Mouse (Mus musculus): Measurements from ENCODE around the gene Frmd4b. TPM values are rescaled to one million over a fixed set of nuclear protein-coding genes. Genes with fewer than 3 reads are reported as not detected.
"Not testable (repeated sequence)": the region's sequence is repeated elsewhere in the genome, so short reads cannot be mapped to it uniquely, and the experiment has no call there.

Frmd4b gene
- polyA plus RNA-seq, 1 experiment from 2014 or later = 13.5 TPM

DNA sequence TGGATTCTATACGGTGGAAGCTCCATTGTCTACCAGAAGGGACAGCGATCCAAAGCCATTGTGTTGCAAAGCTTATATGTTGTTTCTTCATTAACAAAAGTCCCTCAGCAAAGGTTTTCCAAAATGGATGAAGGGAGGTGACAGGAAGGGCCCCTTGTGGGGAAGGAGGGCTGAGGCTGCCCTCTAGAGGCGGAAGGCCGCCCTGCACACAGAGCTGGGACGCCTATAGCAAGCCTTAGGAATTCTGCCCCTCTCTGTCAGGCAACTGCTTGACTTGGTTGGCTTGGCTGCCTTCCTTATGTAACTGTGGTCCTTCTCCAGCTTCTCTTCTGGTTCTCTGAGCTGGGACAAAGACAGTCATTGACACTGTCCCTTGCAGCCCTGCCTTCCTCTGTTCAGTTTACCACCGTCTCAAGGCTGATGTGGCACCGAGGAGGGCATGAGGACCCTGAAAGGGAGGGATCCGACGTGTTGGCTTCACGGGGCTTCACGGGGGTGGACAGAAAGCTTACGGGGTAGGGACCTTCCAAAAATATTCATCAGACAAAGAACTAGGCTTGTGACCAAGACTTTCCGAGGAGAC lies 200.3 kb downstream of the Frmd4b start:
- ATAC-seq (replicated peaks; ENCODE audit: extremely low read depth, insufficient read depth, low FRiP score) = no peak; the same call in 1 of the 2 replicates
- Histone ChIP-seq H3K9ac (ENCODE audit: low read length) (no peak overlapping the region), H3K36me3 (ENCODE audit: control insufficient read depth, insufficient read depth) (no peaks in the 10 kb centered on the region), H3K4me2 (ENCODE audit: low read depth, low read length) (no peak overlapping the region), H3K4me1 (ENCODE audit: control insufficient read depth, insufficient read depth, low read length) (no peaks in the 10 kb centered on the region), H3K27me3 (ENCODE audit: control insufficient read depth, insufficient read depth, low read length) (no peaks in the 10 kb centered on the region; the same call in 1 of the 2 replicates), H3K4me3 (ENCODE audit: low read length) (no peak overlapping the region), H3K9me3 (replicated peaks; ENCODE audit: control insufficient read depth, low read length) (no peaks in the 10 kb centered on the region), H3K27ac (ENCODE audit: low read length) (no peak overlapping the region)
- WGBS = 62% methylated on average over 13 of the region's 13 CpGs

DNA sequence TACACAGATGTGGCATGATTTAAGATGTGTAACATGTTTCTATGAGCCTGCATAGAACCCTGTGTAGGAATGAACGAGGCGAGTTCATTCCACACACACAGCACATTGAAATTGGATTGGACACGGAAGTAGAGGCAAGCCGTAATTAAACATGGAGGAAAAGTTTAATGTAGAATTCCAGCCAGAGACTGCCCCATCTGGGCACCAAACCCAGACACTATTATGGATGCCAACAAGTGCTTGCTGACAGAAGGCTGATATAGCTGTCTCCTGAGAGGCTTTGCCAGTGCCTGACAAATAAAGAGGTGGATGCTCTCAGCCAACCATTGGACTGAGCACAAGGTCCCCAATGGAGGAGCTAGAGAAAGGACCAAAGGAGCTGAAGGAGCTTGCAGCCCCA lies 201.8 kb downstream of the Frmd4b start:
- not testable (repeated sequence) for H3K4me3 ChIP-seq (ENCODE audit: low read length); H3K36me3 ChIP-seq (ENCODE audit: control insufficient read depth, insufficient read depth); H3K4me1 ChIP-seq (ENCODE audit: control insufficient read depth, insufficient read depth, low read length); H3K4me2 ChIP-seq (ENCODE audit: low read depth, low read length); H3K27me3 ChIP-seq (ENCODE audit: control insufficient read depth, insufficient read depth, low read length); H3K27ac ChIP-seq (ENCODE audit: low read length); H3K9ac ChIP-seq (ENCODE audit: low read length); H3K9me3 ChIP-seq (replicated peaks; ENCODE audit: control insufficient read depth, low read length); ATAC-seq (replicated peaks; ENCODE audit: extremely low read depth, insufficient read depth, low FRiP score)
- 89% methylated on average over 4 of the region's 4 CpGs for WGBS

DNA sequence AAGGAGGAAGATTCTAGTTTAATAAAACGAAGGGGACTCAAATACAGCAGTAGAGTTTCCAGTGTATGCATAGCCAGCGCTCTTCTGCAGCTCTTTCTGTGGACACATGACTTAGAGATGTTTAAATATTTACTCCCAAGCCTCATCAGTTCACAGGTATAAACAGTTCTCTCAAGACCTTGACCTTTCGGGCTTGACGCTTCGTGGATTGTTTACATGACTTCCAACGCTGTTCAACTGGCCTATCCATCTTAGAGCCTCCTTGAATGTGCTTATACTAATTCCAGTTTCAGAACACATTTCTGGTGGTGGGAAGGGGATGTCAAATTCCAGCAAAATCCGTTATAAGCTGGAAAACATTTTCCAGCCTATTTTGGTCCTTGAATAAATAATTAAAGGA lies 203.9 kb downstream of the Frmd4b start:
- H3K27ac ChIP-seq (ENCODE audit: low read length) = no peak overlapping the region
- peaks cover 16% of the 10 kb centered on the region for H3K4me1 ChIP-seq (ENCODE audit: control insufficient read depth, insufficient read depth, low read length)
- no peaks in the 10 kb centered on the region for H3K36me3 ChIP-seq (ENCODE audit: control insufficient read depth, insufficient read depth)
- no peaks in the 10 kb centered on the region for H3K9me3 ChIP-seq (replicated peaks; ENCODE audit: control insufficient read depth, low read length)
- H3K4me3 ChIP-seq (ENCODE audit: low read length) = no peak overlapping the region
- H3K9ac ChIP-seq (ENCODE audit: low read length) = no peak overlapping the region
- no peak overlapping the region for H3K4me2 ChIP-seq (ENCODE audit: low read depth, low read length)
- no peak for ATAC-seq (replicated peaks; ENCODE audit: extremely low read depth, insufficient read depth, low FRiP score)
- H3K27me3 ChIP-seq (ENCODE audit: control insufficient read depth, insufficient read depth, low read length) = no peaks in the 10 kb centered on the region
- whole genome bisulfite sequencing = 65% methylated on average over 7 of the region's 7 CpGs

DNA sequence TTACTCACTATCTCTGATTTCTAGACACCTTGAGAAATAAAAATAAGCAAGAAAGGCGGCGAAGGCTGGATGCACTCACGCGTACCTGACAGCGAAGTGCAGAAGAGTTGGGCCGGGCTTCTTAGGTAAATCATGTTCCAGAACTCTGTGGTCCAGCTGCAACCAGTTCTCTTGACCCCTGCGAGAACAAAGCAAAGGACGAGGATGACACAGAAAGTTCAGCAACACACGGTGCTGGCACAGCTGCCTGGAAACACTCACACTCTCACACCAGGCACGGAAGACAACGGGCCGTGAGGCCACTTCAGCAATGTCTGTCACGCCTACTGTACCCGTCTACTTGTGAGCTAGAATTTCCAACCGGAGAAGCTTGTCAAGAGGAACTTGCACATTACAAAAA lies 204.9 kb downstream of the Frmd4b start:
- Histone ChIP-seq H3K9ac (ENCODE audit: low read length) (no peak overlapping the region), H3K9me3 (replicated peaks; ENCODE audit: control insufficient read depth, low read length) (no peaks in the 10 kb centered on the region), H3K4me3 (ENCODE audit: low read length) (no peak overlapping the region), H3K27ac (ENCODE audit: low read length) (no peak overlapping the region), H3K4me2 (ENCODE audit: low read depth, low read length) (no peak overlapping the region), H3K4me1 (ENCODE audit: control insufficient read depth, insufficient read depth, low read length) (peaks cover 16% of the 10 kb centered on the region), H3K36me3 (ENCODE audit: control insufficient read depth, insufficient read depth) (no peaks in the 10 kb centered on the region), H3K27me3 (ENCODE audit: control insufficient read depth, insufficient read depth, low read length) (0 out of 2 replicates have a peak, but pooled peaks cover 2% of the 10 kb centered on the region)
- WGBS = 79% methylated on average over 15 of the region's 15 CpGs
- no peak for ATAC-seq (replicated peaks; ENCODE audit: extremely low read depth, insufficient read depth, low FRiP score)

DNA sequence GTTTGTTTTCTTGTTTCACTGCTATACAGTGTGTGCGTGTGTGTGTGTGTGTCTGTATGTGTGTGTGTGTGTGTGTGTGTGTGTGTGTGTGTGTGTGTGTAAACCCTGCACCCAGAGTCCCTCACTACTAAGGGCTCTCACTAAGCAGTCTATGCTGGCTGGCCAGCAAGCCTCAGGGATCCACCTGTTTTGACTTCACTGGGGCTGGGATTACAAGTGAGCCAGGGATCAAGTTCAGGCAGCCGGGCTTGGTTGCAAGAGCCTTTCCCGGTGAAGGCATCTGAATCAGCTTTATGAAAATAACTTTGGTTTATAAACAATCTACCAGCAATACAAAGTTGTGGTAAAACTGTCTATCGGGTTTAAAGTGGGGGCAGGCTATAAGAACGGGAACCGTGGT lies 206.0 kb downstream of the Frmd4b start:
- H3K27ac ChIP-seq (ENCODE audit: low read length) = no peak overlapping the region
- H3K4me2 ChIP-seq (ENCODE audit: low read depth, low read length) = no peak overlapping the region
- H3K9me3 ChIP-seq (replicated peaks; ENCODE audit: control insufficient read depth, low read length) = no peaks in the 10 kb centered on the region
- no peak for ATAC-seq (replicated peaks; ENCODE audit: extremely low read depth, insufficient read depth, low FRiP score)
- 86% methylated on average over 6 of the region's 6 CpGs for WGBS
- H3K9ac ChIP-seq (ENCODE audit: low read length) = no peak overlapping the region
- 0 out of 2 replicates have a peak, but pooled peaks cover 6% of the 10 kb centered on the region for H3K27me3 ChIP-seq (ENCODE audit: control insufficient read depth, insufficient read depth, low read length)
- H3K4me3 ChIP-seq (ENCODE audit: low read length) = no peak overlapping the region
- H3K4me1 ChIP-seq (ENCODE audit: control insufficient read depth, insufficient read depth, low read length) = peaks cover 16% of the 10 kb centered on the region
- H3K36me3 ChIP-seq (ENCODE audit: control insufficient read depth, insufficient read depth) = no peaks in the 10 kb centered on the region

DNA sequence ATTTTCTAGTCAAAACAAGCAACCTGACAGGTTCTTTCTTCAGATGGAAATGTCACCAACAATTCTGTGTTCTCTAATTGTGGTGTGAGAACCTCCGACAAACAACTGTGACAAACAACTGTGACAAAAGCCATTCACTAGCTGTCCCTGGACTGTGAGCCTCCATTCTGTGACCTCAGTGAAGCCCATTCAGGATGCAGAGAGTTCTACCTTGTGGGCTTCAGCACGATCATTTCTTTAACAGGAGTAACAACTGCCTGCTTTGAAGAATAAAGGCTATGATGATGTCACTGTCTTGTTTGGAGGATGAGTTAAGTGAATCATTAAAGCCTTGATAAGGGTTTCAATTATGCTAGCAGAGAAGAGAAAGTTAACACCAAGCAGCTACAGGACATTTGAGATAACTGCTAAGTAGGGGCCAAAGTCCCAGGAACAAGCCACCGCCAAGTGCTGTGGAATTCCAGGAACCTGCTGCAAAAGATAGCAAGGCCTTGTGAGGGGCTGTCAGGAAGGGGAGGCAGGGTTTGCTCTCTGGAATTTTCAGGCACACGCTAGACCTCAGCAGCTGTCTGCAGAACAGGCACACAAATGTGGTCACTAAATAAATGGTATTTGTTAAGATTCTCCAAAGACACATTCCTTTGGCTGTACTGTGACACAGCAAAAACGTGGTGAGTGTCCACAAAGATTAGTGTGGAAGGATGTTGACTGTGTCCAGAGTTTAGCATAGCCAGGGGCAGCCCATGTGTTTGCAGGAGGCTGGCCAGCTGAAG lies 207.7 kb downstream of the Frmd4b start:
- peak; percentile 87 for ATAC-seq (replicated peaks; ENCODE audit: extremely low read depth, insufficient read depth, low FRiP score)
- Histone ChIP-seq H3K27ac (ENCODE audit: low read length) (peak overlapping the region; percentile 76), H3K27me3 (ENCODE audit: control insufficient read depth, insufficient read depth, low read length) (0 out of 2 replicates have a peak, but pooled peaks cover 6% of the 10 kb centered on the region), H3K4me1 (ENCODE audit: control insufficient read depth, insufficient read depth, low read length) (peaks cover 24% of the 10 kb centered on the region), H3K9me3 (replicated peaks; ENCODE audit: control insufficient read depth, low read length) (no peaks in the 10 kb centered on the region), H3K36me3 (ENCODE audit: control insufficient read depth, insufficient read depth) (no peaks in the 10 kb centered on the region), H3K4me3 (ENCODE audit: low read length) (no peak overlapping the region), H3K4me2 (ENCODE audit: low read depth, low read length) (peak overlapping the region; percentile 29), H3K9ac (ENCODE audit: low read length) (0 out of 2 replicates have a peak overlapping the region, but pooled peaks have one; percentile 18)
- WGBS = 12% methylated on average over 5 of the region's 5 CpGs

DNA sequence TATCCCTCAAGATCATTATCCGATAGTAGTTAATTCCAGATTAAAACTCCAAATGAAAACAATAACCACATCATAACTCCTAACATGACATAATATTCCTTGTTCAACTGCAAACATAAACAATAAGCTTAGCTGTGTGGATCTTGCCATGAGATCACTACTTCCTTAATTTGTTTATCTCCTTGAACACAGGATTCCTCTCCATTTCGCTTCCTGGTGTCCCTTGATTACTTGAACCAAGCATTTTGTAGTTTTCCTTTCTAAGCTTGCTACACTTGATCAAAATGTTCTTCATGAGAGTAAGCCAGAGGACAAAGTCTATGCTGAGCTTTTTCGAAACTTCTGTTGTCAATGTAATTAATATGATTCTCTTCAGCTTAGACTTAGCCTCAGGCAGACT lies 209.4 kb downstream of the Frmd4b start:
- ATAC-seq (replicated peaks; ENCODE audit: extremely low read depth, insufficient read depth, low FRiP score) = no peak
- H3K9ac ChIP-seq (ENCODE audit: low read length) = no peak overlapping the region
- no peak overlapping the region for H3K4me2 ChIP-seq (ENCODE audit: low read depth, low read length)
- H3K4me3 ChIP-seq (ENCODE audit: low read length) = no peak overlapping the region
- H3K27me3 ChIP-seq (ENCODE audit: control insufficient read depth, insufficient read depth, low read length) = 0 out of 2 replicates have a peak, but pooled peaks cover 6% of the 10 kb centered on the region
- H3K36me3 ChIP-seq (ENCODE audit: control insufficient read depth, insufficient read depth) = no peaks in the 10 kb centered on the region
- H3K27ac ChIP-seq (ENCODE audit: low read length) = no peak overlapping the region
- peaks cover 24% of the 10 kb centered on the region for H3K4me1 ChIP-seq (ENCODE audit: control insufficient read depth, insufficient read depth, low read length)
- WGBS = 83% methylated on average over 3 of the region's 3 CpGs
- H3K9me3 ChIP-seq (replicated peaks; ENCODE audit: control insufficient read depth, low read length) = no peaks in the 10 kb centered on the region

DNA sequence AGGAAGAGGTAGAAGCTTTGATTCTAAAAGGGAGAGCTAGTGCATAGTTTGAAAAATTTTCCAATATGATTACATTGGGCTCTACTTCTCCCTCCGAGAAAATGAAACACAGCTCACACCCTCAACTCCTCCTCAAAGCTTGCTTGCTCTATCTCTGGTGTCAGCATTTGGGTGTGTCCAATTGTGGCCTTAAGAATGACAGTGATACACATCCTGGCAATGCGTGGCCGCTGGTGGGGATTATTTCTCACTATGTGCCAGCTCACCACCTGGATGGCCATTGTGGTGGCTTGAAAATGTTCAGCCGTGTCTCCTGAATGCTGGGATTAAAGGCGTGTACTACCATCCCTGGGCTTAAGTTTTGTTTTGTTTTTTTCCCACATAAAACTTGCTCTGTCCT lies 209.9 kb downstream of the Frmd4b start:
- Histone ChIP-seq H3K27ac (ENCODE audit: low read length) (no peak overlapping the region), H3K36me3 (ENCODE audit: control insufficient read depth, insufficient read depth) (no peaks in the 10 kb centered on the region), H3K4me3 (ENCODE audit: low read length) (no peak overlapping the region), H3K9ac (ENCODE audit: low read length) (no peak overlapping the region), H3K9me3 (replicated peaks; ENCODE audit: control insufficient read depth, low read length) (no peaks in the 10 kb centered on the region), H3K27me3 (ENCODE audit: control insufficient read depth, insufficient read depth, low read length) (0 out of 2 replicates have a peak, but pooled peaks cover 6% of the 10 kb centered on the region), H3K4me1 (ENCODE audit: control insufficient read depth, insufficient read depth, low read length) (peaks cover 24% of the 10 kb centered on the region), H3K4me2 (ENCODE audit: low read depth, low read length) (no peak overlapping the region)
- WGBS = 85% methylated on average over 5 of the region's 5 CpGs
- ATAC-seq (replicated peaks; ENCODE audit: extremely low read depth, insufficient read depth, low FRiP score) = no peak

DNA sequence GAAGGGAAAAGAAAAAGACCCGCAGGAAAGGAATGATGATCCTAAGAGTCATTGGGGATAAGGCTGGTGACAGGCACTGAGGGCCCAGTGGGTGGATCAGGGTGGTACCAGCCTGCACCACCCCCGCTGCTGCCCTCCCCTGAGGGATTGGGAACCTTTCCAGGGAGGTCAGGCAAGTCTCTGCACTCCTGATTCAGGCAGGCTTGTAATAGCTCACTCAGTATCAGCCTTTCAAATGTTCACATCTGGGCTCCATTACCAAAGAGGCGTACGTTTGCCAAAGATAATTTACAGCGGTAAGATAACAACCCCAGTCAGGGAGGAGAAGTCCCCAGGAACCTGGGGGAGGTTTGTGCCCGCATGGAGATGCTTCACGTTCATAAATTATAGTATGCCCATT lies 212.0 kb downstream of the Frmd4b start:
- Histone ChIP-seq H3K4me1 (ENCODE audit: control insufficient read depth, insufficient read depth, low read length) (peaks cover 23% of the 10 kb centered on the region), H3K27ac (ENCODE audit: low read length) (peak overlapping the region; percentile 26), H3K9ac (ENCODE audit: low read length) (no peak overlapping the region)

More for the DNA sequence above, 212.0 kb downstream of the Frmd4b start:
- ATAC-seq (replicated peaks; ENCODE audit: extremely low read depth, insufficient read depth, low FRiP score) = peak; percentile 61
- Histone ChIP-seq H3K27me3 (ENCODE audit: control insufficient read depth, insufficient read depth, low read length) (peaks cover 11% of the 10 kb centered on the region; the same call in 1 of the 2 replicates), H3K9me3 (replicated peaks; ENCODE audit: control insufficient read depth, low read length) (no peaks in the 10 kb centered on the region), H3K36me3 (ENCODE audit: control insufficient read depth, insufficient read depth) (no peaks in the 10 kb centered on the region), H3K4me2 (ENCODE audit: low read depth, low read length) (no peak overlapping the region), H3K4me3 (ENCODE audit: low read length) (no peak overlapping the region)
- 22% methylated on average over 7 of the region's 7 CpGs for WGBS
